Mouse (Mus musculus) stomach, embryonic 16.5 days (tissue): Measurements from ENCODE around the gene Cyp1a2. TPM values are rescaled to one million over a fixed set of nuclear protein-coding genes. Genes with fewer than 3 reads are reported as not detected.

Source experiments
- ATAC-seq: fragments of 200-750 bp; cut with Nextera tagmentation; 2 replicates; pipeline ENCODE4 v1.8.0; 2017; ENCODE audit warnings: moderate number of reproducible peaks, moderate TSS enrichment; ENCODE audit not compliant: insufficient read depth, low FRiP score
- H3K27ac ChIP-seq: fragments of 300-500 bp; sonication (generic); 2 replicates; pipeline ENCODE4 v1.5.1; 2014; ENCODE audit warnings: low read length
- H3K27me3 ChIP-seq: fragments of 300-500 bp; sonication (generic); 2 replicates; pipeline ENCODE4 v1.6.1; 2014; ENCODE audit warnings: low read length, control low read depth, mixed read lengths; ENCODE audit not compliant: control insufficient read depth, insufficient read depth
- H3K36me3 ChIP-seq: fragments of 300-500 bp; sonication (generic); 2 replicates; pipeline ENCODE4 v1.6.1; 2014; ENCODE audit warnings: low read length; ENCODE audit not compliant: control insufficient read depth, insufficient read depth
- H3K4me1 ChIP-seq: fragments of 300-500 bp; sonication (generic); 2 replicates; pipeline ENCODE4 v1.6.1; 2014; ENCODE audit warnings: low read length, control low read depth, mixed read lengths; ENCODE audit not compliant: control insufficient read depth, insufficient read depth
- H3K4me2 ChIP-seq: fragments of 300-500 bp; sonication (generic); 2 replicates; pipeline ENCODE4 v1.6.1; 2014; ENCODE audit warnings: low read depth, low read length, mixed read lengths
- H3K4me3 ChIP-seq: fragments of 300-500 bp; sonication (generic); replicated peaks from 2 replicates; pipeline ENCODE4 v1.5.1; 2014; ENCODE audit warnings: mild to moderate bottlenecking, low read length
- H3K9ac ChIP-seq: fragments of 300-500 bp; sonication (generic); 2 replicates; pipeline ENCODE4 v1.6.1; 2014; ENCODE audit warnings: low read length
- H3K9me3 ChIP-seq: fragments of 300-500 bp; sonication (generic); replicated peaks from 2 replicates; pipeline ENCODE4 v1.6.1; 2016; ENCODE audit warnings: low read length, control low read depth; ENCODE audit not compliant: control insufficient read depth
- WGBS: fragments of 180-500 bp; shearing (Covaris S2); extraction: QIAGEN DNeasy Blood & Tissue Kit; methylation state at CpG from one replicate; pipeline ENCODE4 v1.1.7; 2014; 5-methylcytosine and 5-hydroxymethylcytosine counted together
- polyA plus RNA-seq: library from polyadenylated mRNA; unstranded; fragments of >200 nt; fragmentation: Nextera tagmentation; extraction: Ambion mirVana; gene quantifications from 2 replicates; pipeline ENCODE4 v1.2.1, GENCODE M21; 2015

Cyp1a2 gene
- polyA plus RNA-seq, 1 experiment from 2014 or later: not detected

- no peaks in the 10 kb centered on the region for H3K36me3 ChIP-seq
- H3K4me2 ChIP-seq: peak overlapping the region; percentile 65
- H3K9ac ChIP-seq: peak overlapping the region; percentile 99
- H3K4me3 ChIP-seq: peak overlapping the region; percentile 88
- no peaks in the 10 kb centered on the region for H3K27me3 ChIP-seq
- ATAC-seq: peak; percentile 78
- no peaks in the 10 kb centered on the region for H3K9me3 ChIP-seq
- WGBS: under 1% methylated on average over 80 of the region's 85 CpGs
- H3K27ac ChIP-seq: peak overlapping the region; percentile 97
- peaks cover 44% of the 10 kb centered on the region for H3K4me1 ChIP-seq
Observed at GRCm38 (mm10) chr9:57644944-57645893, 38.3 kb downstream of the Cyp1a2 start.

DNA sequence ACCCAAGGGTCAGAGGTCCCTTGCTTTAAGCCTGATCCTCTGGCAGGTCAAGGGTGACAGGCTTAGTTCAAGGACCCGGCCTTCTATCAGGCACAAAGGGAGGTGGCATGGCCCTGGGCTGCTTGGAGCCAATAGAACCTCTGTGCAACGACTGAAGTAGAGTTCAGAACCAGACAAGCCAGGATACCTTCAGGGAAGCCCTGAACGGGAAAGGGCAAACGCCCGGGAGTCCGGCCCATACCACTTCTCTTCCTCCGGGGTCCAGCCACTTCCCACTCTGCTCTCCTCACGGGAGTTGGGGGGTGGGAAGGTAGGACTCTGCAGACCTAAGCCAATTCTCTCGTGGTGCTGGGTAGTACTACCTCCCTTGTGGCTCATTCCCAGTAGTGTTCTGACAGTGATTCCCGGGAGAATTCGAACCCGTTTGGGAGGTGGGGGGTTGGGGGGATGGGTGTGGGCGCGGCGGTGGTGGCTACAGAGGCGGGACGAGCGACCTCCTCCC is 39.0 kb downstream of the Cyp1a2 start:
- no peak for ATAC-seq

GRCm38 (mm10) chr9:57643856-57644180 is 39.7 kb downstream of the Cyp1a2 start:
- Histone ChIP-seq H3K27ac (peak overlapping the region; percentile 97), H3K4me2 (peak overlapping the region; percentile 65), H3K9ac (peak overlapping the region; percentile 99), H3K4me3 (peak overlapping the region; percentile 88), H3K36me3 (no peaks in the 10 kb centered on the region), H3K27me3 (no peaks in the 10 kb centered on the region), H3K4me1 (peaks cover 58% of the 10 kb centered on the region), H3K9me3 (no peaks in the 10 kb centered on the region)
- ATAC-seq: no peak
- 25% methylated on average over 7 of the region's 7 CpGs for WGBS

More for the DNA sequence above, 39.0 kb downstream of the Cyp1a2 start:
- Histone ChIP-seq H3K4me1 (peaks cover 52% of the 10 kb centered on the region), H3K36me3 (no peaks in the 10 kb centered on the region), H3K4me2 (peak overlapping the region; percentile 65), H3K27me3 (no peaks in the 10 kb centered on the region), H3K9ac (peak overlapping the region; percentile 99), H3K9me3 (no peaks in the 10 kb centered on the region), H3K4me3 (peak overlapping the region; percentile 88), H3K27ac (peak overlapping the region; percentile 97)
- WGBS: under 1% methylated on average over 18 of the region's 18 CpGs

GRCm38 (mm10) chr9:57643169-57643855 is 40.2 kb downstream of the Cyp1a2 start:
- peak overlapping the region; percentile 65 for H3K4me2 ChIP-seq
- no peaks in the 10 kb centered on the region for H3K27me3 ChIP-seq
- peak overlapping the region; percentile 97 for H3K27ac ChIP-seq
- H3K4me3 ChIP-seq: peak overlapping the region; percentile 88
- no peak for ATAC-seq
- H3K4me1 ChIP-seq: peaks cover 63% of the 10 kb centered on the region
- no peaks in the 10 kb centered on the region for H3K9me3 ChIP-seq
- H3K36me3 ChIP-seq: no peaks in the 10 kb centered on the region
- H3K9ac ChIP-seq: peak overlapping the region; percentile 99
- 49% methylated on average over 9 of the region's 9 CpGs for WGBS

GRCm38 (mm10) chr9:57641775-57642550 is 41.5 kb downstream of the Cyp1a2 start:
- 81% methylated on average over 13 of the region's 13 CpGs for WGBS
- Histone ChIP-seq H3K4me1 (peaks cover 73% of the 10 kb centered on the region), H3K36me3 (no peaks in the 10 kb centered on the region), H3K9ac (peak overlapping the region; percentile 2; the same call in 1 of the 2 replicates), H3K9me3 (no peaks in the 10 kb centered on the region), H3K27me3 (no peaks in the 10 kb centered on the region), H3K4me3 (no peak overlapping the region), H3K27ac (0 out of 2 replicates have a peak overlapping the region, but pooled peaks have one; percentile 95), H3K4me2 (no peak overlapping the region; the same call in 1 of the 2 replicates)
- ATAC-seq: no peak

GRCm38 (mm10) chr9:57641022-57641421 is 42.5 kb downstream of the Cyp1a2 start:
- peak overlapping the region; percentile 32; the same call in 1 of the 2 replicates for H3K4me3 ChIP-seq
- H3K36me3 ChIP-seq: no peaks in the 10 kb centered on the region
- H3K9ac ChIP-seq: peak overlapping the region; percentile 59
- 42% methylated on average over 1 of the region's 1 CpGs for WGBS
- peaks cover 69% of the 10 kb centered on the region for H3K4me1 ChIP-seq
- H3K27me3 ChIP-seq: no peaks in the 10 kb centered on the region
- no peak for ATAC-seq
- H3K27ac ChIP-seq: peak overlapping the region; percentile 95
- peak overlapping the region; percentile 57 for H3K4me2 ChIP-seq
- H3K9me3 ChIP-seq: no peaks in the 10 kb centered on the region

- WGBS: 4% methylated on average over 15 of the region's 15 CpGs
- ATAC-seq: peak; percentile 61
- peaks cover 69% of the 10 kb centered on the region for H3K4me1 ChIP-seq
- peak overlapping the region; percentile 59 for H3K9ac ChIP-seq
- H3K36me3 ChIP-seq: no peaks in the 10 kb centered on the region
- no peaks in the 10 kb centered on the region for H3K27me3 ChIP-seq
- H3K9me3 ChIP-seq: no peaks in the 10 kb centered on the region
- peak overlapping the region; percentile 57 for H3K4me2 ChIP-seq
- H3K27ac ChIP-seq: peak overlapping the region; percentile 95
- peak overlapping the region; percentile 32 for H3K4me3 ChIP-seq
Observed at GRCm38 (mm10) chr9:57640384-57640783, 43.1 kb downstream of the Cyp1a2 start.

- no peak for ATAC-seq
- Histone ChIP-seq H3K9me3 (no peaks in the 10 kb centered on the region), H3K9ac (peak overlapping the region; percentile 59), H3K4me3 (peak overlapping the region; percentile 32), H3K4me2 (peak overlapping the region; percentile 57), H3K27ac (peak overlapping the region; percentile 95), H3K27me3 (no peaks in the 10 kb centered on the region), H3K36me3 (no peaks in the 10 kb centered on the region), H3K4me1 (peaks cover 69% of the 10 kb centered on the region)
- WGBS: 60% methylated on average over 5 of the region's 5 CpGs
Observed at GRCm38 (mm10) chr9:57639661-57640328, 43.7 kb downstream of the Cyp1a2 start.
